In genomic region chr19:43442269-43442668, GRCm38 (mm10) we compare ENCODE assay signal across 13 mouse cellular contexts. TPM values are rescaled to one million over a fixed set of nuclear protein-coding genes. Genes with fewer than 3 reads are reported as not detected.
A peak's percentile ranks its signal among the peaks of the same experiment; 100 is the strongest.
DNase-seq lines count a peak whose midpoint lies in the region; ATAC-seq and TF ChIP-seq lines count a peak whose summit lies in the region.
"Had no signal": no experiment of that assay in that cellular context is flagged by ENCODE, and none has a peak within 500 bp of the region (broad histone marks: within the 10 kb centered on the region; RNA-seq: fewer than 3 reads in every experiment).

No protein-coding gene starts in this region.

- H3K4me2 ChIP-seq in embryonic facial prominence, embryonic 14.5 days (ENCODE audit: low read depth, low read length) = peak overlapping the region; percentile 100
- H3K4me2 ChIP-seq in midbrain, embryonic 12.5 days (replicated peaks) = peak overlapping the region; percentile 99; the same call in 1 of the 2 replicates

- H3K4me1 ChIP-seq in G1E (ENCODE audit: insufficient read depth, low read depth, low read length) = peaks cover 66% of the 10 kb centered on the region
- peaks cover 3% of the 10 kb centered on the region; the same call in 1 of the 2 replicates for H3K4me1 ChIP-seq in embryonic facial prominence, embryonic 14.5 days (ENCODE audit: control insufficient read depth, insufficient read depth, low read length)
- H3K4me1 ChIP-seq in midbrain, embryonic 12.5 days = peaks cover 23% of the 10 kb centered on the region

- WGBS in embryonic facial prominence, embryonic 14.5 days = 25% methylated on average over 6 of the region's 6 CpGs
- 54% methylated on average over 6 of the region's 6 CpGs for WGBS in midbrain, embryonic 12.5 days

- no peak for TF ChIP-seq CTCF in G1E (IDR thresholded peaks at IDR 0.05; ENCODE audit: low read depth, low read length)

- no peak overlapping the region for H3K9ac ChIP-seq in embryonic facial prominence, embryonic 14.5 days (ENCODE audit: low read depth, low read length)
- no peak overlapping the region for H3K9ac ChIP-seq in midbrain, embryonic 12.5 days (replicated peaks)

- no peak overlapping the region for H3K27ac ChIP-seq in embryonic facial prominence, embryonic 14.5 days (replicated peaks; ENCODE audit: low read depth, low read length)
- no peak overlapping the region for H3K27ac ChIP-seq in midbrain, embryonic 12.5 days (replicated peaks)
- H3K27ac ChIP-seq: macrophage had no signal

- H3K9me3 ChIP-seq in G1E (replicated peaks) = peaks cover 3% of the 10 kb centered on the region
- no peaks in the 10 kb centered on the region; the same call in 1 of the 2 replicates for H3K9me3 ChIP-seq in embryonic facial prominence, embryonic 14.5 days (ENCODE audit: control insufficient read depth, low read length)
- H3K9me3 ChIP-seq in midbrain, embryonic 12.5 days = no peaks in the 10 kb centered on the region

- intact Hi-C loops in heart, postnatal 10 days (cut with DNase I) = no loop called here

- H3K4me3 ChIP-seq in G1E (ENCODE audit: low read depth, low read length) = peak overlapping the region; percentile 90
- peak overlapping the region; percentile 70 for H3K4me3 ChIP-seq in embryonic facial prominence, embryonic 14.5 days (ENCODE audit: low read depth, low read length)
- H3K4me3 ChIP-seq in midbrain, embryonic 12.5 days = peak overlapping the region; percentile 74; the same call in 1 of the 2 replicates

- peaks cover 5% of the 10 kb centered on the region; the same call in 1 of the 2 replicates for H3K27me3 ChIP-seq in G1E (ENCODE audit: insufficient read depth, low read length)
- peaks cover 49% of the 10 kb centered on the region for H3K27me3 ChIP-seq in embryonic facial prominence, embryonic 14.5 days (replicated peaks; ENCODE audit: control insufficient read depth, insufficient read depth, low read length)
- peaks cover 48% of the 10 kb centered on the region for H3K27me3 ChIP-seq in midbrain, embryonic 12.5 days

- DNase-seq in heart, postnatal 10 days = peak; percentile 5 to 26
- DNase-seq in heart, adult 18-20 months = no peak
- DNase-seq in G1E (ENCODE audit: low spot score) = no peak
- peak; percentile 67 for DNase-seq in embryonic facial prominence, embryonic 14.5 days (ENCODE audit: low spot score)
- no peak for DNase-seq in frontal cortex, postnatal 14 days (ENCODE audit: low spot score in 2 of 2)
- DNase-seq: adrenal gland, postnatal 10 days had no signal

- no peak for ATAC-seq in G1E (ENCODE audit: extremely low read depth, insufficient number of reproducible peaks, low FRiP score, poor library complexity, severe bottlenecking)
- no peak for ATAC-seq in embryonic facial prominence, embryonic 14.5 days (ENCODE audit: low read depth)
- no peak for ATAC-seq in midbrain, embryonic 12.5 days (ENCODE audit: low FRiP score, low read depth)
- ATAC-seq in megakaryocyte, adult 5-6 weeks (ENCODE audit: poor library complexity, severe bottlenecking) = no peak
- no peak for ATAC-seq in megakaryocyte-erythroid progenitor cell, adult 5-6 weeks (replicated peaks; ENCODE audit: low FRiP score, low TSS enrichment, poor library complexity, severe bottlenecking)
- ATAC-seq: CD4-positive, CD25-positive, alpha-beta regulatory T cell, adult 4 months had no signal

- peaks cover 48% of the 10 kb centered on the region for H3K36me3 ChIP-seq in G1E (replicated peaks)
- H3K36me3 ChIP-seq in embryonic facial prominence, embryonic 14.5 days (ENCODE audit: control insufficient read depth, insufficient read depth, low read length) = no peaks in the 10 kb centered on the region
- no peaks in the 10 kb centered on the region for H3K36me3 ChIP-seq in midbrain, embryonic 12.5 days

RNA-seq across cellular contexts. Expression of gene Cnnm1, which starts 2.0 kb away (rescaled TPM):
- under 1 TPM; 0.05 to 0.37 TPM for total RNA-seq in heart, postnatal 10 days (2021)
- under 1 TPM in 1 of 2 experiments, not detected in 1; 0.31 TPM for total RNA-seq in heart, adult 18-20 months (2021)
- total RNA-seq in G1E (2014; fragmentation: Nextera tagmentation) = 14.5 and 19.0 TPM in 2 replicates
- 2.8 and 3.1 TPM in 2 replicates for total RNA-seq in G1E (2017)
- 2.7 and 2.8 TPM in 2 replicates for polyA plus RNA-seq in G1E (2012)
- 0.96 and 1.4 TPM in 2 replicates for polyA plus RNA-seq in embryonic facial prominence, embryonic 14.5 days (2014; fragmentation: Nextera tagmentation; extraction: Ambion mirVana)
- polyA plus RNA-seq in midbrain, embryonic 12.5 days (2016; fragmentation: Nextera tagmentation; extraction: Ambion mirVana) = 0.36 and 0.59 TPM in 2 replicates
- total RNA-seq in megakaryocyte, adult 5-6 weeks (2015) = 0.02 and 0.05 TPM in 2 replicates
- total RNA-seq in megakaryocyte, adult 5-6 weeks (2017) = not detected in 2 replicates
- total RNA-seq in megakaryocyte-erythroid progenitor cell, adult 5-6 weeks (2014; fragmentation: Nextera tagmentation) = 0.27 and 2.5 TPM in 2 replicates
- total RNA-seq in megakaryocyte-erythroid progenitor cell, adult 5-6 weeks (2017) = 0.33 TPM in 1 of 2 replicates, not detected in the other
- polyA plus RNA-seq: CD4-positive, CD25-positive, alpha-beta regulatory T cell, adult 4 months; erythroblast, embryonic 14.5 days; macrophage had no signal

RNA-seq across cellular contexts. Expression of gene Hpse2, which starts 54.1 kb away (rescaled TPM):
- total RNA-seq in heart, postnatal 10 days (2021) = under 1 TPM; 0.53 to 0.57 TPM
- total RNA-seq in heart, adult 18-20 months (2021) = under 1 TPM in 1 of 2 experiments, not detected in 1; 0.31 TPM
- total RNA-seq in G1E (2014; fragmentation: Nextera tagmentation) = not detected in 2 replicates
- 0.16 and 0.17 TPM in 2 replicates for total RNA-seq in G1E (2017)
- not detected in 2 replicates for polyA plus RNA-seq in G1E (2012)
- polyA plus RNA-seq in embryonic facial prominence, embryonic 14.5 days (2014; fragmentation: Nextera tagmentation; extraction: Ambion mirVana) = 4.1 and 4.3 TPM in 2 replicates
- 0.21 and 0.50 TPM in 2 replicates for polyA plus RNA-seq in midbrain, embryonic 12.5 days (2016; fragmentation: Nextera tagmentation; extraction: Ambion mirVana)
- not detected in 2 replicates for total RNA-seq in megakaryocyte, adult 5-6 weeks (2015)
- total RNA-seq in megakaryocyte, adult 5-6 weeks (2017) = not detected in 2 replicates
- total RNA-seq in megakaryocyte-erythroid progenitor cell, adult 5-6 weeks (2014; fragmentation: Nextera tagmentation) = not detected in 2 replicates
- total RNA-seq in megakaryocyte-erythroid progenitor cell, adult 5-6 weeks (2017) = not detected in 2 replicates
- total RNA-seq: adrenal gland, postnatal 10 days; left cerebral cortex, adult 18-20 months had no signal
- polyA plus RNA-seq: erythroblast, embryonic 14.5 days; macrophage had no signal

Comparison
In these comparisons a context has a peak if more than half of its experiments do, and no peak if none do; other contexts are left out.
1. DNase-seq: peak in heart, postnatal 10 days (2 of 2) and embryonic facial prominence, embryonic 14.5 days (single experiment); none in heart, adult 18-20 months (0 of 2), G1E (single experiment) and frontal cortex, postnatal 14 days (0 of 2).
2. Peak in every context shown above with its lines, with median percentiles within 50 percentile points of each other: H3K4me3 ChIP-seq.